1 mouse cellular context compared by ENCODE assay signal in the genomic region with DNA sequence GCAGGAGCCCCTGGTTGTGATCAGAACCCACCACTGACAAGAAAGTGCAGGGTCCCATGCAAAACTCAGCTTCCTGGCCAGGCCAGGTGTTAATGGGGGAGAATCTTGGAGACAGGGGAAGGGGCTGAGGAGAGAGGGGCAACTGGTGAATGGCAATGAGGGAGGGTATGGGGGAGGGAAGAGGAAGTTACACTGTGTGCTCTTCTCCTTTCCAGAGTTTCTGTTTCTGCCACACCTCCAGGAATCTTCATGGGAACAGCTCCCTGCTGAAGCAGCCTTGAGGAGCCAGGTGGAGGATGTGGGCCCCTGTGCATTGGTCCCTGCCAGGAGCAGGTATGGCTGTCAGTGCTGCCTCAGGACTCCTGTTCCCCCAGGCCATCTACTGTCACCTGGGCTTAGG. TPM values are rescaled to one million over a fixed set of nuclear protein-coding genes. Genes with fewer than 3 reads are reported as not detected.
"Had no signal": no experiment of that assay in that cellular context is flagged by ENCODE, and none has a peak within 500 bp of the region (broad histone marks: within the 10 kb centered on the region; RNA-seq: fewer than 3 reads in every experiment).

No protein-coding gene starts in this region.

RNA-seq across cellular contexts. Expression of a gene that starts 33.7 kb away (rescaled TPM):
- total RNA-seq: neutrophil, adult 5-6 weeks had no signal

RNA-seq across cellular contexts. Expression of a gene that starts 55.0 kb away (rescaled TPM):
- total RNA-seq: neutrophil, adult 5-6 weeks had no signal
